Mouse (Mus musculus): ENCODE data around the gene Frem1. TPM values are rescaled to one million over a fixed set of nuclear protein-coding genes. Genes with fewer than 3 reads are reported as not detected.

Gene Frem1
- polyA plus RNA-seq, 1 experiment from 2014 or later, result 2.2 TPM

- H3K9me3 ChIP-seq (ENCODE audit: control insufficient read depth, low read length), result no peaks in the 10 kb centered on the region
- no peak overlapping the region for H3K4me3 ChIP-seq (ENCODE audit: low read length)
- no peak for ATAC-seq
- WGBS, result 47% methylated on average over 8 of the region's 8 CpGs
- no peaks in the 10 kb centered on the region for H3K36me3 ChIP-seq (ENCODE audit: control insufficient read depth, insufficient read depth, low read length)
- H3K27me3 ChIP-seq (replicated peaks; ENCODE audit: control insufficient read depth, insufficient read depth, low read length), result no peaks in the 10 kb centered on the region
- H3K4me1 ChIP-seq (ENCODE audit: control insufficient read depth, insufficient read depth, low read depth, low read length), result peaks cover 12% of the 10 kb centered on the region
- no peak overlapping the region for H3K9ac ChIP-seq (ENCODE audit: low read depth, low read length)
- H3K27ac ChIP-seq (ENCODE audit: low read depth, low read length), result no peak overlapping the region
- no peak overlapping the region for H3K4me2 ChIP-seq (ENCODE audit: low read length)
Measured at GRCm38 (mm10) chr4:82949511-82949910, 102.6 kb downstream of the Frem1 start.

GRCm38 (mm10) chr4:82946721-82947120, 105.4 kb downstream of the Frem1 start:
- Histone ChIP-seq H3K36me3 (ENCODE audit: control insufficient read depth, insufficient read depth, low read length) (no peaks in the 10 kb centered on the region), H3K4me3 (ENCODE audit: low read length) (no peak overlapping the region), H3K27me3 (replicated peaks; ENCODE audit: control insufficient read depth, insufficient read depth, low read length) (no peaks in the 10 kb centered on the region), H3K27ac (ENCODE audit: low read depth, low read length) (peak overlapping the region; percentile 48; the same call in 1 of the 2 replicates), H3K4me2 (ENCODE audit: low read length) (0 out of 2 replicates have a peak overlapping the region, but pooled peaks have one; percentile 5), H3K9ac (ENCODE audit: low read depth, low read length) (no peak overlapping the region), H3K9me3 (ENCODE audit: control insufficient read depth, low read length) (no peaks in the 10 kb centered on the region), H3K4me1 (ENCODE audit: control insufficient read depth, insufficient read depth, low read depth, low read length) (peaks cover 12% of the 10 kb centered on the region)
- no peak for ATAC-seq
- 40% methylated on average over 8 of the region's 8 CpGs for WGBS

GRCm38 (mm10) chr4:82946276-82946612, 105.9 kb downstream of the Frem1 start:
- no peaks in the 10 kb centered on the region for H3K27me3 ChIP-seq (replicated peaks; ENCODE audit: control insufficient read depth, insufficient read depth, low read length)
- no peaks in the 10 kb centered on the region for H3K9me3 ChIP-seq (ENCODE audit: control insufficient read depth, low read length)
- H3K9ac ChIP-seq (ENCODE audit: low read depth, low read length), result no peak overlapping the region; the same call in 1 of the 2 replicates
- ATAC-seq, result peak; percentile 71
- no peaks in the 10 kb centered on the region for H3K36me3 ChIP-seq (ENCODE audit: control insufficient read depth, insufficient read depth, low read length)
- peaks cover 12% of the 10 kb centered on the region for H3K4me1 ChIP-seq (ENCODE audit: control insufficient read depth, insufficient read depth, low read depth, low read length)
- WGBS, result 22% methylated on average over 3 of the region's 3 CpGs
- peak overlapping the region; percentile 34 for H3K4me2 ChIP-seq (ENCODE audit: low read length)
- peak overlapping the region; percentile 81 for H3K27ac ChIP-seq (ENCODE audit: low read depth, low read length)
- H3K4me3 ChIP-seq (ENCODE audit: low read length), result no peak overlapping the region

- 49% methylated on average over 9 of the region's 9 CpGs for WGBS
- H3K4me3 ChIP-seq (ENCODE audit: low read length), result no peak overlapping the region
- no peaks in the 10 kb centered on the region for H3K27me3 ChIP-seq (replicated peaks; ENCODE audit: control insufficient read depth, insufficient read depth, low read length)
- H3K27ac ChIP-seq (ENCODE audit: low read depth, low read length), result peak overlapping the region; percentile 81
- H3K36me3 ChIP-seq (ENCODE audit: control insufficient read depth, insufficient read depth, low read length), result no peaks in the 10 kb centered on the region
- peaks cover 12% of the 10 kb centered on the region for H3K4me1 ChIP-seq (ENCODE audit: control insufficient read depth, insufficient read depth, low read depth, low read length)
- no peak overlapping the region; the same call in 1 of the 2 replicates for H3K9ac ChIP-seq (ENCODE audit: low read depth, low read length)
- H3K9me3 ChIP-seq (ENCODE audit: control insufficient read depth, low read length), result no peaks in the 10 kb centered on the region
- peak overlapping the region; percentile 34 for H3K4me2 ChIP-seq (ENCODE audit: low read length)
- ATAC-seq, result peak; percentile 61
Measured at GRCm38 (mm10) chr4:82945572-82946275, 106.4 kb downstream of the Frem1 start.

- no peak overlapping the region for H3K4me2 ChIP-seq (ENCODE audit: low read length)
- H3K9ac ChIP-seq (ENCODE audit: low read depth, low read length), result no peak overlapping the region
- WGBS, result 80% methylated on average over 5 of the region's 5 CpGs
- peaks cover 3% of the 10 kb centered on the region for H3K4me1 ChIP-seq (ENCODE audit: control insufficient read depth, insufficient read depth, low read depth, low read length)
- ATAC-seq, result no peak
- H3K9me3 ChIP-seq (ENCODE audit: control insufficient read depth, low read length), result no peaks in the 10 kb centered on the region
- no peaks in the 10 kb centered on the region for H3K27me3 ChIP-seq (replicated peaks; ENCODE audit: control insufficient read depth, insufficient read depth, low read length)
- H3K4me3 ChIP-seq (ENCODE audit: low read length), result no peak overlapping the region
- H3K27ac ChIP-seq (ENCODE audit: low read depth, low read length), result no peak overlapping the region
- no peaks in the 10 kb centered on the region for H3K36me3 ChIP-seq (ENCODE audit: control insufficient read depth, insufficient read depth, low read length)
Measured at GRCm38 (mm10) chr4:82940680-82941079, 111.5 kb downstream of the Frem1 start.

GRCm38 (mm10) chr4:82940248-82940647, 111.9 kb downstream of the Frem1 start:
- Histone ChIP-seq H3K27me3 (replicated peaks; ENCODE audit: control insufficient read depth, insufficient read depth, low read length) (no peaks in the 10 kb centered on the region), H3K9me3 (ENCODE audit: control insufficient read depth, low read length) (no peaks in the 10 kb centered on the region), H3K4me2 (ENCODE audit: low read length) (no peak overlapping the region), H3K9ac (ENCODE audit: low read depth, low read length) (no peak overlapping the region), H3K4me1 (ENCODE audit: control insufficient read depth, insufficient read depth, low read depth, low read length) (no peaks in the 10 kb centered on the region), H3K27ac (ENCODE audit: low read depth, low read length) (no peak overlapping the region), H3K36me3 (ENCODE audit: control insufficient read depth, insufficient read depth, low read length) (no peaks in the 10 kb centered on the region), H3K4me3 (ENCODE audit: low read length) (no peak overlapping the region)
- 87% methylated on average over 13 of the region's 13 CpGs for WGBS
- ATAC-seq, result no peak; the same call in 1 of the 2 replicates

GRCm38 (mm10) chr4:82934308-82934707, 117.8 kb downstream of the Frem1 start:
- H3K4me1 ChIP-seq (ENCODE audit: control insufficient read depth, insufficient read depth, low read depth, low read length), result no peaks in the 10 kb centered on the region
- no peak overlapping the region for H3K4me3 ChIP-seq (ENCODE audit: low read length)
- no peaks in the 10 kb centered on the region for H3K36me3 ChIP-seq (ENCODE audit: control insufficient read depth, insufficient read depth, low read length)
- no peak overlapping the region; the same call in 1 of the 2 replicates for H3K4me2 ChIP-seq (ENCODE audit: low read length)
- H3K9ac ChIP-seq (ENCODE audit: low read depth, low read length), result no peak overlapping the region
- H3K27ac ChIP-seq (ENCODE audit: low read depth, low read length), result no peak overlapping the region
- peak; percentile 95 for ATAC-seq
- 6% methylated on average over 5 of the region's 5 CpGs for WGBS
- no peaks in the 10 kb centered on the region for H3K27me3 ChIP-seq (replicated peaks; ENCODE audit: control insufficient read depth, insufficient read depth, low read length)
- no peaks in the 10 kb centered on the region for H3K9me3 ChIP-seq (ENCODE audit: control insufficient read depth, low read length)

GRCm38 (mm10) chr4:82933698-82934210, 118.4 kb downstream of the Frem1 start:
- Histone ChIP-seq H3K4me1 (ENCODE audit: control insufficient read depth, insufficient read depth, low read depth, low read length) (no peaks in the 10 kb centered on the region), H3K27me3 (replicated peaks; ENCODE audit: control insufficient read depth, insufficient read depth, low read length) (no peaks in the 10 kb centered on the region), H3K4me3 (ENCODE audit: low read length) (peak overlapping the region; percentile 26), H3K9me3 (ENCODE audit: control insufficient read depth, low read length) (no peaks in the 10 kb centered on the region), H3K27ac (ENCODE audit: low read depth, low read length) (no peak overlapping the region), H3K36me3 (ENCODE audit: control insufficient read depth, insufficient read depth, low read length) (no peaks in the 10 kb centered on the region), H3K4me2 (ENCODE audit: low read length) (peak overlapping the region; percentile 52), H3K9ac (ENCODE audit: low read depth, low read length) (peak overlapping the region; percentile 4; the same call in 1 of the 2 replicates)
- 7% methylated on average over 14 of the region's 14 CpGs for WGBS
- peak; percentile 80 for ATAC-seq

GRCm38 (mm10) chr4:82930079-82930478, 122.1 kb downstream of the Frem1 start:
- H3K4me1 ChIP-seq (ENCODE audit: control insufficient read depth, insufficient read depth, low read depth, low read length), result no peaks in the 10 kb centered on the region
- no peaks in the 10 kb centered on the region for H3K27me3 ChIP-seq (replicated peaks; ENCODE audit: control insufficient read depth, insufficient read depth, low read length)
- H3K4me3 ChIP-seq (ENCODE audit: low read length), result no peak overlapping the region
- WGBS, result 77% methylated on average over 5 of the region's 5 CpGs
- H3K36me3 ChIP-seq (ENCODE audit: control insufficient read depth, insufficient read depth, low read length), result no peaks in the 10 kb centered on the region
- no peak overlapping the region for H3K9ac ChIP-seq (ENCODE audit: low read depth, low read length)
- no peak overlapping the region for H3K27ac ChIP-seq (ENCODE audit: low read depth, low read length)
- H3K9me3 ChIP-seq (ENCODE audit: control insufficient read depth, low read length), result no peaks in the 10 kb centered on the region
- ATAC-seq, result no peak
- H3K4me2 ChIP-seq (ENCODE audit: low read length), result no peak overlapping the region
